Mouse (Mus musculus) spleen, adult 12 weeks (tissue): ENCODE data around the gene Ulk4.
A peak's percentile ranks its signal among the peaks of the same experiment; 100 is the strongest.
"Not testable (repeated sequence)": the region's sequence is repeated elsewhere in the genome, so short reads cannot be mapped to it uniquely, and the experiment has no call there.

Experiments
- DNase-seq: peaks from one replicate; pipeline ENCODE4 v3.0.0; 2022; ENCODE audit warnings: low spot score

Gene Ulk4

DNA sequence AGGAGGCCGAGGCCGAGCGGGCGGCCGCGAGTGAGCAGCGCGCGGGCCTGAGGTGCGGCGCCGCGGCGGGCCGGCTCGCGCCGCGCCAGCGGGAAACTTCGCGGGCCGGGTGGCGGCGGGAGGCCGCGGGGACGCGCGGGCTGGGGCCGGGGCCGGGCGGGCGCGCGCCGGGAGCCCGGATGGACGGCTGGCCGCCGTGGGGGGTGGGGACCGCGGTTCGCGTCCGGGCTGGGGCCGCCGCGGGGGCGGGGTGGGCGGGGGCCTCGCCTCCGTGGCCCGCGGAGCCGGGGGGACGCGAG lies 343.5 kb downstream of the Ulk4 start:
- no peak for DNase-seq

DNA sequence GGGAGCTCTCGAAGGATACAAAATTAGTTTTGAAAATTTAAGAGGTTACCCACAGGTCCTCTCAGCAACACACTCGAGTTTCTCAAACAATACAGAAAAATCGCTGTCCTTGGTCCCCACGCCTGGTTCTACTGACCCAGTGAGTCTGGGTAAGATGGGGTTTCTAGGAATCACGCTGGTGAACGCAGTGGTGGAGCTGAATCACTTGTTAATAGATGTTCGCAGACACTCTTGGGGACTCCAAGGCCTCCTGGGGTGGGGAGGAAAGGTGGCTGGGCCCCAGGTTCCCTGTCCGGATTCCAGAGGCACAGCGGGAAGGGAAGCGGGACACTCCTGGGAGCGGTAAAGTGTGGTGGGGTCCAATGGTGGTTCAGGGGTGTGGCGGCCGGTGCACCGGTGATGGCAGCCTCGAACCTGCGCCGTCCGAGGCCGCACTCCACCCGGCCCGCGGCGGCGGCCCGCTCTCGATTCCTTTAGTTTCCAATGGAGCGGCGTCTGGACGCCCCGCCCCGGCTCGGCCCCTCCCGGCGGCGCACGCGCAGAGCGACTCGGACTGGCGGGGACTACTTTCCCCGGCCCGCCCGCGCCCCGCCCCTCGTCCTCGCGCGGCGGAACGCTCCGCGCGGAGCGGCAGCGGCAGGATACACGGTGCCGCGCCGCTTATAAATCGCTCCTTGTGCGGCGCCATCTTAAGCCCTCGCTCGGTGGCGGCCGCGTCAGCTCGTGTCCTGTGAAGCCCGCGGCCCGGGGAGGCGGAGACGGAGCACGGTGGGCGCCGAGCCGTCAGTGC lies 344.0 kb downstream of the Ulk4 start:
- DNase-seq, result peak; percentile 97

DNA sequence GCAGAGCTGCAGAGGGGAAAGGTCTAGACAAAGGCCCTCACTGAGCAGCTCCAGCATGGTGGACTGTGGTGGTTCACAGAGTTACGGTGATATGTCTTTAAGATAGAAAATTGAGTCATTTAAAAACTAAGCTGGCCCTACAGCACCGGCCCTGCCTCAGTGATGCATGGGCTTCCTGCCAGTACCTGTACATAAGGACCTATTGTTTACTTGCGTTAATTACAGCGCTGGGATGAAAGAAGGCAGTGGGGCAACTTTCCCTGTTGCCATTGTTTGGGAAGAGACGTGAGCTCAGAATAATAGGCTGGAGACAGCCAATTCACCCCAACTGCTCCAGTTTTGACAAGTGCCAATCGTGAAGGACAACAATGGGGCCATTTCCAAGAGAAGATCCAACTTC lies 344.6 kb downstream of the Ulk4 start:
- no peak for DNase-seq

DNA sequence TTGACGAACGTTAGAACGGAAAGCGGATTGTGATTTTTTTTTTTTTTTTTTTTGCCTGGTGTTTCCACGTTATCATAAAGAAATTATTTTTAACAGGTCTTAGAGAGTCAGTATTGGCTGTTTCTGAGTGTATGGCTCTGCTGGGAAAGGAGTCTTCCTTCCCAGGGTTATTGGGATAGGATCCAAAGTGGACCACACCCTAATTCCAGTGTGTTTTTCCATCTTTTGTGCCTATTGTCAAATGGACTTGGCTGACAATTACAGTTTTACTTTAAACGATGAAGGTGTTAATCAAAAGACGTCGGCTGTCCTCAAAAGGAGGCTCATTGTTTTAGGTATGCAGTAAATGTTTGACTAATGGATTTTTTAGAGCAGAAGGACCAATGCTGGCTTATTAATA lies 346.2 kb downstream of the Ulk4 start:
- DNase-seq, result no peak

DNA sequence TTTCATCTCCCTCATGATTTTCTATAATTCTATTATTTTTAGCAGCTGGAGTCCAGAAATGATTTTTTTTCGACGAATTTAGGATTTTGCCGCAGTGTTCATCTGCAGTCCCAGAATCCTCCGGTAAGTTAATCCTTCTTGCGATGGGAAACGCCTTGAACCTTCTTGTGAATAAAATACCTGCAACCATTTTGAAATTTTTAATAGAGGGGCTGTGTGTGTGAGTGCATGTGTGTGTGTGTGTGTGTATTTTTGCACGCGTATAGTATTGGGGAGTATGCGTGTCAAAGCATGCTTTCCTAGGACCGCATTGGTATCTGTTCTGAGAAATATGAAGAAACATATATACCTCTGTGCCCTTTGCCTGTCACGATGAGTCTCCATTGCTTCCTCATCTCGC lies 347.0 kb downstream of the Ulk4 start:
- no peak for DNase-seq

DNA sequence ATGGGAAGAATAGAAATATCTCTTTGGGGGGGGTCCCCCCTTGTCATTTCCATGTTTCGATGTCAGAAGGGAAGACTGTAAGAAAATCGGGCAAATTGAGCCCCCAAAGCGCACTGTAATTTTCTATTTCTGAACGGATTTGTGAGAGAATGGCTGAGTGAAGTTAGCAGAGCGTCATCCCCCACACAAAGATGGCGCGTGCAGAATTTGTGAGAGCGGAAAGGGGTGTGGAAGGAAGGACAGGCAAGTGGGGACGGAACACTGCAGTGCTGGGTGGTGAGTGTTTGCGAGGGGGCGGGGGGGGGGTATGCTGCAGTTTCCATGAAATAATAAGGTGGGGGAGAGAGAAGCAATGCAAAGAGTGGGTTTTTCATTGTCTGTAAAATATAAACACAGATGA lies 347.9 kb downstream of the Ulk4 start, which contains the start of gene Ctnnb1:
Gene Ctnnb1 (plus strand): TSS at position 136 of the 400 bp plus-strand sequence.
- DNase-seq, result no peak

DNA sequence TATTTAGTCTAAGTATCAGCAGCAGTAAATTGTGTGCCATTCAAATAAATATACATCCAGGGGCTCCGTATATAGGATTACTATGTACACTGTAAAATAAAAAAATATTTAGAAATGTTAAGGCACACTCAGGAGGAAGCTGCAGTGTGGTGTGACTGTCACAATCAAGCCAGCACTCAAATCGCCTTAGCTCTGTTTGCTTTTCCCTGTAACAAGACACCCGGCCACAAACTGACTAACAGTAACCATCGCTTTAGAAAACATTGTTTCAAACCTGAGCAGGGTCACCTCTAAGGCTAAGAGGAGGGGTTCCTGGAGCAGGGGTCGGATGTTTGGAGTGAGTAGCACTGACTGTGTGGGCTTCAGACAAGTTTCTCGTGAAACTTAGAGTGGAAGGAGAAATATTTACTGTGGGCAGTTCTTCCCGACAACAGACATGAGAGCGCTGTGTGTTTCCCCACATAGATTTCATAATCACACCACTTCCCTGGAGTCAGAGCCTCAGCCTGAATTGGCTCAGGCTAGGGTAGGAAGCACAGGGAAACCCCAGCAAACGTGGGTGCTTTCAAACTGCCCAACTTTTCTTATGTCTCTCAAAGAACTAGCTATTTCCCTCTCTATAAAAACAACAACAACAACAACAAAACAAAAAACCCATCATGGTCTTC lies 349.9 kb downstream of the Ulk4 start:
- DNase-seq, result no peak

DNA sequence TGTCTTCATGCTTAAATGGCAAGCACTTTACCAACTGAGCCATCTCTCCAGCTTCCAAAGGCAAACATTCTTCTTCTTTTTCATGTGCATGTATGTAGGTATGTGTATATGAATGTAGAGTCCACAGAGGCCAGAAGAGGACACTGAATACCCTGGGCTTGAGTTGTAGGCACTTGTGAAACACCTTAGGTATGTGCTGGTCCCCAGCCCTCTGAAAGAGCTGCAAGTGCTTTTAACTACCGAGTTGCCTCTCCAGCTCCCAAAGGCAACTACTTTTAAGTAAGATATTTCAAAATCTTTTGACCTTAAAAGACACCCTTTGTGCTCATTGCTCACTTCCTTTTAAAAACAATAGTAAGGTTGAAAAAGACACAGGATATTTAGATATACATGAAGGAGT lies 350.9 kb downstream of the Ulk4 start:
- no peak for DNase-seq

DNA sequence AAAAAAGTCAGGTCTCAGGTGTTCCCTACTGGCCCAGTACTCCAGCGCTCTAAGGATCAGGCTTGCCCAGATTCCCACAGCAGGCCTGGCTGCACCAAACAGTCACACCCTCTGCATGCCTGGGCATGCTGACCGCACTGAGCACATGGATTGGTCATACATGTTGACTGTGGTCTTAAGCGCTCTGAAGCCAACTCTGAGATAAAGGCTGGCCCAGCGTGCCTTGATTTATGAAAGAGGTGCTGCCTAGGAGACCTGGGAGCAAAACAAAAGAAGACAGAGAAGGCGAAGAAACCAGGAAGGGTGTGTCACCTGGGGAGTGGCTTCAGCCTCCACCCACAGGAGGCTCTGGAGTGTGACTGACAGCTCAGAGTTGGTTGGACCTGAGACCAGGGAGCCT lies 357.9 kb downstream of the Ulk4 start:
- DNase-seq, result no peak

DNA sequence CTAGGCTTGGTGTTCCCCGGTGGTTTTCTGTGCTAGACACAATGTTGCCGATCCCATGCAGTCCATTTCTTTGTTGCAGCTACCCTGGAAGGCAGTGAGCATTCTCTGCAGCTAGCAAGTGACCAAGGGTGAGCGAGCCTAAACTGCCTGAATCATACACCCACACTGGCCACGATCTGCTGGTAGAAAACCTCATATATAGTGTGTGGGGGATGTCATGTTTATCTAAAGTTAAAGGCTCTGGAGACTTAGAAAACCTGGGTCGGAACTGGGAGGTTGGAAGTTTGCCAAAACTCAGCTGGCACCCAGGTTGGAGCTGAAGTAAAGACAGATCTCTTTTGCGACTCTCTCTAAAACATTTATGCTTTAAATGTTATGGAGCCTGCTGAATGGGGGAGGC lies 358.4 kb downstream of the Ulk4 start:
- no peak for DNase-seq

DNA sequence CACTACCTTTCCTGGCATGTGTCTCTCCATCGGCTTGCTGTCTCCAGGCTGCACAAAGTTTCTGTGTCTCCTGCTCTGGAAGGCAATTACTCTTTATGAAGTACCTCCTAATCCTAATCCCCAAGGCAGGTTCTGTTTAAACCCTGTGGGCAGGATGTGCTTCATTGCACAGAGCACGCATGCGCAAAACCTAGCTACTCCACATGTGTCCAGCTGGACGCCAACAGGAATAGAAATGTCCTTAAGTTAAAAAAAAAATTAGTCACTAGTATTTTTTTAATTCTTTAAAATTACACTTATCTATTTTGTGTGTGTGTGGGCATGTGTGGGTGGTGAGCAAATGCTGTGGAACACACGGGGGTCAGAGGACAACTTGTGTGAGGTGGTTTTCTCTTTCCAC lies 358.8 kb downstream of the Ulk4 start:
- no peak for DNase-seq

DNA sequence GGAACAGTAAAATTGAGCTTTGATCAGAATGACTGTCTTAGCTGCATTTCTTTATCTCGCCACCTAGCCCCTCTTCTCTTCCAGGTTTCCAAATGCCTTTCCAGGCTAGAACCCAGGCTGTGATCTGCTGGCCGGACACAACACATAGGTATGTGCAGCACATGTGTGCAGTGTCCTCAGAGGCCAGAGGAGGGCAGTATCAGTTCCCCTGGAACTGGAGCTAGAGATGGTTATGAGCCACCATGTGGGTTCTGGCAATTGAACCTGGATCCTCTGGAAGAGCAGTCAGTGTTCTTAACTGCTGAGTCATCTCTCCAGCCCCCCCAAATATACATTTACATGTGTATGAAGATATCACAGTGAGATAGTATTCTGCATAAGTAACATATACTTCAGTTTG lies 359.4 kb downstream of the Ulk4 start:
- DNase-seq, result not testable (repeated sequence)

DNA sequence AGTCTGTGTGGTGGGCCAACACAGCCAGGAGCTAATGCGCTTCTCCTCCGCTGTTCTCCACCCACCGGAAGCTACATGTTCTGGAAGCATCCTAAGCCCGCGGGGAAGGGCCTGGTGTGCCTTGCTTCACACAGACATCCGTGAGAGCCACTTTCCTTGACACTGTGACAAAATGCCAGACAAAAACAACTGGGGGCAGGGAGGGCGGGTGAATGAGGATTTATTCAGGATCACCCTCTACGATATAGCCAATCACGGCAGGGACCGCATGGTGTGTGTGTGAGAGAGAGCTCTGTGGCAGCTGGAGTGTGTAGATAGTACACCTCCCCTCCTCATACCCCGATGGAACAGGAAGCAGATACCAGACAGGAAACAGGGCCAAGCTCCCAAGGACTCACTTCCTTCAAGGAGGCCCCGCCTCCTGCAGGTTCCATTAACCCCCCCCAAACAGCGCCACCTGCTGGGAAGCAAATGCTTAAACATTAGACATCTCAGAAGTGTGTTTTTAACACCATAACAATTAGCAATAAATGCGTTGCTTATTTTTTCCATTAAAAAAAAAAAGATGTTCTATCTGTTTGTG lies 362.0 kb downstream of the Ulk4 start:
- DNase-seq, result peak; percentile 39

DNA sequence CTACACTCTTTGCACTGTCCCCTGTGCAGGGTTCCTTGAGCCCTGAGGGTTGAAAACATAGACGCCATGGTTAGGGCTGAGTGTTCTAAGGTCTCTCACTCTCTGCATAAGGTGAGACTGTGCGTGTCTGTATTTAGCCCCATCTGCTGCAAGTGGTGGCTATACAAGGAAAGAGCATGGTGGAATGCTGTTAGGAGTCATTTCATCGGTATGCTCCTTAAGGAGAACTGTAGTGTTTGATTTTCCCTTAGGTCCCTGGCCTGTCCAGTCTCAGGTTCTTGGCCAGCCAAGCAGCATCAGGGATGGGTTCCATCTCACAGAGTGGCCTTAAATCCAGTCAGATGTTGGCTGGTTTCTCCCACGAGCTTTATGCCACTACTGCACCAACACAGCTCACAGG lies 362.6 kb downstream of the Ulk4 start:
- DNase-seq, result no peak

DNA sequence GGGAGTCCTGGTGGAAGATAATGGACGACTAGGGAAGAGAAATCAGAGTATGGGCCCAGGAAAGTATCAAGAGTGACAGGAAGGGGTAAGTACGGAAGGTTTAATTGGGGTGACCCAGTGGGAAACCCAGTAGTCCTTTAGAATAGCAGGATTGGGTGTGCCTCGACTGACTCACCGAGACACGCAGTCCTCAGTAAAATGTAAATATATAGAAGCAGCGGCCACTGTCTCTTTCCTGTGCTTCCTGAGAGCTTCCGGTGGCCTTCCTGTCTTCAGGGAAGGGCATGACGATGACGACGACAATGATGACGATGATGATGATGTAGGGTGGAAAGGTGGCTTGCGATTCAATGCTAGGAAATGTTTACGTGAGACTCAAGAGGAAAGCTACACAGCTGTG lies 363.8 kb downstream of the Ulk4 start:
- no peak for DNase-seq

DNA sequence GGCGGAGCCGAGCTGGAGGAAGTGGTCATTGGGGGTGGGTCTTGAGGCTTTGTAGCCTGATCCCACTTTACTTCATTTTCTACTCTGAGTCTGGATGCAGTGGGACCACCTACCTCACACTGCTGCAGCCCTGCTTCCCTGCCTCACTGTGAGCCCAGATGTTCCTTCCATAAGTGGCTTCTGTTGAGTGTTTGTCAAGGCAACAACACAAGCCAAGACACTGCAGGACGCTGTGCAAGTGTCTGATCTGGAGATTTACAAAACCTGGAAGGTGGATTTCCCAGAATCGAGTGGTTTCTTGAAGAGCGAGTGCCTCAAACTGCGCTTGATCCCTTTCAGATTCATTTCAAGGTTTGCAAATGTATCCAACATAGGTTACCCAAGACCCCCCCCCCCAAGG lies 368.5 kb downstream of the Ulk4 start:
- no peak for DNase-seq
